Mouse (Mus musculus) erythroblast, embryonic 14.5 days (primary cell): ENCODE data around the gene Kdm7a.

Source experiments
- GATA1 ChIP-seq: IDR thresholded peaks from 2 replicates; pipeline ENCODE4 v1.6.1; 2012; ENCODE audit warnings: low read length, inconsistent platforms, mixed read lengths
- TAL1 ChIP-seq: IDR thresholded peaks from 3 replicates; pipeline ENCODE4 v1.6.1; 2012; ENCODE audit warnings: low read length, inconsistent platforms, mixed read lengths

DNA sequence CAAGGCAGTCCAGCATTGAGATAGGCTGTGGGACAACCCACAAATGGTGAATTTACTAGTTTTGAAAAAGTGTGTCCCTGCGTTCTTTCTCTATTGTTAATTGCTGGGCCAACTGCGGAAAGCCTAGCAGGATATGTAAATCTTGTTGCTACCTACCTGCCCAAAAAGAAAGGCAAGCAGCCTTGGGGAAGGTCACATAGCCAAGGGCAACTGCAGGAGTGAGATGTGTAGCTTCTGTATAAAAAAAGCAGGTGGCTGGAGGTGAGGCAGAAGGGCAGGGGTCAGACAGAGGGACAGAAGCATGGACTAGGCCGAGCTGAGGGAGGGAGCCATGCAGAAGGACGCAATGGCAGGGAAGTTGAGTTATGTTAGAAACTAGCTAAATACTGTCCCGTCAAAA, 74.0 kb downstream of the Kdm7a start:
- TF ChIP-seq TAL1 (no peak), GATA1 (no peak)
